Mouse (Mus musculus): Measurements from ENCODE around the gene Rbfox3.

The Rbfox3 gene

DNA sequence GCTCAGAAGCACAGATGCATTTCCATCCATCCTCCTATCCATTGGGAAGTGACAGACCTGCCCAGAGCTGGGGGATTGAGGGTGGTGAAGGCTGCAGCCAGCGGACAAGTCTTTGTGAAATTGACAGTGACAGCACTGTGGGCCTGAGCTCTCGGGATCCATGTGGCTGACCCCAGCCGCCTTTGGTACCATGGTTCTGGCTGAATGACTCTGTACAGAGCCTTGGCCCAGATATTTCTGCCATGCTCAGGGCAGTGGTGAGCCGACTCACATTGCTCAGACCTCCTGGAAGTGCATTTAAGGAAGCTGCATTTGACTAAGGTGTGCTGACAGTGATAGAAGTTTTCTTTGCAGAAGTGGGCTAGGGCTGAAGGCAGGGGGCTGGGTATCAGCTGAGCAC, 144.0 kb downstream of the Rbfox3 start:
- DNase-seq (ENCODE audit: low read depth, low spot score), result no peak

DNA sequence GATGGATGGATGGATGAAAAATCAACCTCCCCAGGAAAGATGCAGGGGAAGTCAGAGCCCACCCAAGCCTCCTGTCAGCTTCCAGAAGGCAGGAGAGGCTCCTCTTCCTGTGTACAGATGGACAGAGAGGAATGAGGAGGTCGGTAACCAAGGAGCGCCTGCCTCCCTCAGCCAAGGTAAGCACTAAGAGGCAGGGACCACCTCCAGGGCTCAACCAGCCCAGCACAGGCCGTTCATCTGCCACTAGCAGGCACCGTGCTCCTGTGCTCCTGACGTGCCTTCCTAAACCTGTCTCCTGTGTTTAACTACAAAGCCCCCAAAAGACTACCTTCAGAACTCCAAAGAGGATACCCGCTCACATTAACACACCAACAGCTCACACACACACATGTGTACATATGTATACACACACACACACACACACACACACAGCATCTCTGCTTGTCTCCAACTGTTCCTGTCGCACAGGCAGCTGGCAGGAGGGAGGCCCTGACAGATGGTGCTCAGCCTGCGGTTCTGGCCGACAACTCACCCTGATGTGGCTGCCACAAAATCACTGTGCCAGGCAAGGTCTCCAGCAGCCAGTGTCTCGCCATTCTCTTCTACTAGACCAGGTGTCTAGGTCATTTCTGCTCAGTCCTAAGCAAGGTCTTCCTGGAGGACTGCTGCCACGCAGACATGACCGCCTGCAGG, 151.0 kb downstream of the Rbfox3 start:
- DNase-seq (ENCODE audit: low read depth, low spot score), result no peak

DNA sequence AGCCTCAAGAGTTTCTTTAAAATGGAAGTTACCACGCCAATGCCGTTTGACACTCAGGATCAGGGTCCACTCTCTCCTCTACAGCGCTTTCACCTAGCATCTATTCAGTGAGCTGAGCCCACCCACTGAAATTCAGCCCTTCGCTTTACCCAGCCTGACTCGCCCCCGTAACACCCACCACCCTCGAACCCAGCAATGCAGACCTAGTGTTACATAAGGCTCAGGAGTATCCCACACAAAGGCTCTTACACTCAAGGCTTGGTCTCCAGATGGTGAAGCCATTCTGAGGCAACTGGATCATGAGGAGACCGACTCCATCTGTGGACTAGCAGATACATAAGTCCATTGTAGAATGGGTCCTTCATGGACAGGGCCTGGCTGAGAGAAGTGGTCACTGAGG, 152.2 kb downstream of the Rbfox3 start:
- no peak for DNase-seq (ENCODE audit: low read depth, low spot score)

DNA sequence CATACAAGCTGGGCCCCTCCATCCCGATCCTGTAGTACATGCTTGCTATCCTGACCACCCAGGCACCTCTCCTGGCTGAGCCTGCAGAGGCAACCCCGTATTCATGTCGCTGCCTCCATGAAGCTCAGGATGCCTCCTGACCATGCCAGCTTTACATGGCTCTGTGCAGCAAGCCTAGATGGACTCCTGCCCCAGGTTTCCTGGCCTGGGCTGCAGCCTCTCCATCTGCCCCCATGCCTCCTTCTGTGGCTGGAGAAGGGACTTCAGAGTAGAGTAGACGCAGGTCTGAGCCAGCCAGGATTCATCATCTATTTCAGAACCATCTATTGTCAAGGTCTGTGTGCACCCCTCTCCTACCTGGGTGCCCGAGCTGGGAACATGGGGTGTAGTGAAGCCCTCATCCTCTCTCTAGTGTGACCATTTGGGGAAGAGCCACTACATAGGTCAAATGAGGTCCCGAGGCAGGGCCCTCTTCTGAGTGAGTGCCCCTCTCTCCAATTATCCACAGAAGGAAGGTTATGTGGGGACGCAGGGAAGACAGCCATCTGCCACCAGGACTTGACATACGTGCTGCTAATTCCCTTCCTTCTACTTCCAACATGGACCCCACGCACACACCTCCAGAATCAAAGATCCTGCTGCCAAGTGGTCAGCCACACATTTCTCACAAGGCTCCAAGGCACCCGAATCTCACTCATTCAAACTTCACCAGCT, 153.0 kb downstream of the Rbfox3 start:
- no peak for DNase-seq (ENCODE audit: low read depth, low spot score)

DNA sequence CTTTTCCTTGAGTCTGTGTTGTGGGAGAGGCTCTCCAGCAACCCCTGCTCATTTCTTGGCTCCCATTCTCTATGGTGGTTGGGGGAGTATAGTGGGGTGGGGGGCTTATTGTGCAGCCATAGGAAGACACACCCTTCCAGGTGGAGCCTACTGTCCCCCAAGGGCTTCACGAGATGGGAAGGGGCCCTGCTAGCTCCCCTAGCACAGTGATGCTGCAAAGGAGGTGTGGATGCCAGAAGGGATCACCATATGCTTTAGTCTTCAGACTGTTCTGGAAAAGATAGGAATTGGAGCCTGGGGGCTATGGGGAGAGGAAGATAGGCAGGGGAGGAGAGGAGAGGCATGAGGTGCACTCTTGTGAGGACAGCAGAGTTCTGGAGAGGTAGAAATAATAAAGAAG, 153.9 kb downstream of the Rbfox3 start:
- DNase-seq (ENCODE audit: low read depth, low spot score), result no peak

DNA sequence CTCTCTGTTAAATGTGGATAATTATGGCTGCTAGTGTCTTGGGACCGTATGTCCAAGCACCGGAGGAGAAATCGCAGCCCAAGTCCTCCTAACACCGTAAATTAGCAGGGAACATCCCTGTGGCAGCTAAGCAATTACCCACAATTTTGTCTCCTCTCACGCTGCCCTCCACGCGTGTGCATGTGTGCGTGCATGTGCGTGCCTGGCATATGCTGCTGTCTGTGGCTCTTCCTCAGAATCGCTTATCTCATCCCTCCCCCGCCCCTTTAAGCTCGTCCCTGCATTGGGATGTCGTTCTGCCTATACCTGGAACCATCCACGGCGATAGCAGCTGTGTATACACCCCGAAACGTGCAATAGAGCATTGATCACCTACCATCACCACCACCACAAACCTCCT, 156.4 kb downstream of the Rbfox3 start:
- DNase-seq (ENCODE audit: low read depth, low spot score), result no peak

DNA sequence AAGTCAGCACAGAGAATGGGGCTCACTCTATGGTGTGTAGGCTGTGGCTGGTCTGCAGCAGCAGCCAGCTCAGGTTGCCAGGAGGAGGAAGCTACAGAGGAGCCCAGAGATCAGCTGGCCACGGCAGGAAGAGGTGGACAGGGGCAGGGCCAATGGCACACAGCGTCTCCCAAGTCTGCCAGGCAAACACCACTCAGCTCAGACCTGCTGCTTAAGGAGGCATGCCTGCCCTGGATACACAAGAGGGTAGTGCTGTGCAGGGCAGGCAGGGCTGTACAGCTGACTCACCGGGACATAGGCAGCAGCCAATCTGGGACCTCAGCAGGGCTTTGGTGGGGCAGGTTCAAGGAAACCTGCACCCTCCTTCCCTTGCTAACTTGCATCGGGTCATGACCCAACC, 156.9 kb downstream of the Rbfox3 start:
- DNase-seq (ENCODE audit: low read depth, low spot score), result no peak

DNA sequence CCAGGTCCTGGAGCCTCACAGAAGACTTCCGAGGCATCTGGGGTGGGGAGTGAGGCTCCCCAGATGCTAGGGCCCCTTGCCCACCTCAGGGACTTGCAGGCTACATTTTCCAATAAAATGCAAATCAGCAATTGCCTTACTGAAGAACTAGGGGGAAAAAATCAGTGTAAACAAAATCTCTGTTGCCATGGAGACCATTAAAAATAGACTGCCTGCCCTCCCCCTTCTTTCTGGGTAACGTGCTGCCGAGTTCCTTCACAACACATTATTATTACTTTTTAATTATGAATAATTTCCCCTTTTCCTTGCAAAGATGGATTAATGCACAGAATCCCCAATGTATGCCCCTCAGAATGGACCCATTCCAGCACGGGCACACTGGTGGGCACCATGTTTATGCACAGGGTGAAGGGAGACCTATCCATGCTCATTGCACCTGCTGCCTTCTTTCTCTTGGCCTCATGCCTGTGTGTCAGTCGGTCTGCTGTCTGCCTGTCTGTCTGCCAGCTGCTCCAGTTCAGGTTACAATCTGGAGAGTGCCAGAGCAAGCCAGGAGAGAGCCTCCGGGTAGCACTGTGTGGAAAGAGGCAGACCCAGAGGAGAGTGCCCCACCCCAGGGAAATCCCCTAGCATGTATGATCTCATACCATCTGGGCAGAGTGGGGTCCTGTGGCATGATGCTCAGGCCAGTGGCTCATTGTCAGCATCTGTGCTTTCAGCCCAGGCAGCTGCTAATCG, 159.3 kb downstream of the Rbfox3 start:
- DNase-seq (ENCODE audit: low read depth, low spot score), result no peak

DNA sequence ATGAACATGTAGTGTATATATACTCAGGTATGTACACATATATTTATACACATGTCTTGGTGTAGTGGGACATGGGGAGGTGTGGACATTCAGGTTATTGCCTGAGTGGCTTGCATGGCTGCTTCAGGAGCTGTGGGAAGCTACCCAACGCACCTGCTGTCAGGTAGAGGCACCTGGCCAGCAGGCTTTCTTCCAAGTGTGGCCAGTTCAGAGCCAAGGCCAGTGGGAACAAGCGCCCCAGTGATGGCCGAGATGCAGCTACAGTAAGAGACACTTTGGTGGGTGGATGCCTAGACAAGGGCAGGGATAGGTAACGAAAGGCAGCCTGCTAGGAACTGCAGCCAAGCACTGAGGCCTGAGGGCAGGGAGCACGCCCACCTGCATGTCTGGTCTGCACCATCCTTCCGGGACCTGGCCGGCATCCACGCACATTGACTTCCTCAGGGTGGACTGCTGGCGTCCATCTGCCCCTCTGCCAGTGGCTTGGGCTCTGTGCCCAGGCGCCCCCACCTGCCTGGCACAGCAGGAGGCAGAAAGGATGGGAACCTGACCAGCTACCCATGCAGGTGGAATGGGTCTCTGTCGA, 160.6 kb downstream of the Rbfox3 start:
- DNase-seq (ENCODE audit: low read depth, low spot score), result no peak

DNA sequence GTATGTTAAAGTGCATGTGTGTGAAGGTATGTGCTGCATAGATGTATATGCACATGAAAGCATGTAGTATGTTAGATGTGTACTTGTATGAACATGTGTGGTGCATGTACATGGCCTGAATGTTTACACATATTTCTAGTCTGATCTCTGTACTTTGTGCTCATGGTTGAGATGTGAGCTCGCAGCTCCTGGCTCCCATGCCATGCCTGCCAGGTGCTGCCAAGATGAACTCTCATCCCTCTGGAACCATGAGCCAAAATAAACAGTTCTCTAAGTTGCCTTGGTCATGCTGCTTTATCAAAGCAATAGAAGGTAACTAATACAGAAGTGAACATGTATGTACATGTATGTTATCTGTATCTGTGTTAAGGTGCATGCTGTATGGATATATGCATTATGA, 161.9 kb downstream of the Rbfox3 start:
- no peak for DNase-seq (ENCODE audit: low read depth, low spot score)

DNA sequence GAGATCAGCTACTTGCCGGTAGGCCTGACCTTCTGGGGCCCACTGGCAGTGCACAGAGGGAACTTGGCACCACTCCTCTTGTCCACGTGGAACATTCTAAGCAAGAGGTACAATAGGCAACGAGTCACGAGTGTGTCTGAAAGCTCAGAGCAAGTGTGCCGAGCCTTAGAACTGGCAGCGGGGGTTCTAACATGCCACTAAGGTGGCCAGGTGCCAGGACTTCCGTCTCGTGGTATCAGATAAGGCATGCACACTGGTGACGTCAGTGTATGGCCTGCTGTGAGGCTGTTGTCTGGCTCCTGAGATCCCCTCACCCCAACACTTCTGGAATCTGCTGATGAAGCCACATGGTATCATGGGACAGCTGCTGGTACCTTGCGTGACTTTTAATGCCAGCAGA, 162.8 kb downstream of the Rbfox3 start:
- DNase-seq (ENCODE audit: low read depth, low spot score), result peak; percentile 34

DNA sequence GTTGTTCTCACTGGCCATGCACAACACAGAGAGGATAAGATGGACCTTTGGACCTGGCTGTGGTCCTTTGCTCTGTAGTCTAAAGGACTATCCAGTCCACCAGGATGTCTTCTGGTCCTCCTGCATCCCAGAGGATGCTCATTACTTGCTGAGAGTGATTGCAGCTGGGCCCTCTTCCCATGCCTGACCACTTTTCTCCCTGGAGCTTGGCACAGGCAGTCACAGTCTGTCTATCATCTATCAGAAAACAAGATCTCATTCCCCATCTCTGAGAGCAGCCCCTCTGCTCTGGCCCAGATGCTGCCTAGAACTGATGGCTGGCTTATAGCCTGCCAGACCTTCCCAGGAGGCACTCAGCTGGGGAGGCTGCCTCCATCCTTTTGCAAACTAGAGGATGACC, 166.1 kb downstream of the Rbfox3 start:
- no peak for DNase-seq (ENCODE audit: low read depth, low spot score)

DNA sequence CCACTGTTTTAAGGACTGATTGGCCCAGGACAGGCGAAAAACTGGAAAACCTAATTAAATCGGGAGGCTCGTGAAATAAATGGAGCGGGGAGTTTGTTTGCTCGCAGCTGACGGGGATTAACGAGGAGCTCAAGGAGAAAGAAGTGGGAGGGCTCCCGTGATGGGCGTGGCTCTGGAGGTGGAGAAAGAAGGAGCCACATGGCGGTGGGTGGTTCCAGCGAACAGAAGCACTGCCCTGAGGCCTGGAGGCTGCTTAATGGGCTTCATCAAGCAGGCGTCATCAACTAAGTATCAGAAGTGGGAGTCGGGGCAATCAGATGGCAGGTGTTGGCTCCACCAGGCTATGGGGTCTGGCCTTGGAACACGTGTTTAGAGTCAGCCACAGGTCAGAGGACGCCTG, 166.6 kb downstream of the Rbfox3 start:
- DNase-seq (ENCODE audit: low read depth, low spot score), result peak; percentile 42

DNA sequence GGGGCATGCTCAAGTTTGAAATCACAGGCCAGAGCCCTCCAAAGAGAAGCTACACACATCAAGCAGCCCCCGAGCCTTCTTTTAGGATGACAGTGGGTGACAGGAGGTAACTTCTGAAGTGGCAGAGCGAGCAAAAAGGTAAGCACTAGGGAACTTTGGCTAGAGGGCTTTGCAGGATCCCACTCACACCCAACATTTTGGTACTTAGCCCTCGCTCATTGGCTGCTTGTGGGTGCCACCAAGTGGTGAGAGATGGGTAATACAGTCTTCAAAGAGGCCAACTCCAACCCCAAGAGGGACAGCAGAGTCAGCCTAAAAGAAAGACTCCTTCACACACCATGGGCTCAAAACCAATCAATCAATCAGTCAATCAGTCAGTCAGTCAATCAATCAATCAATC, 168.6 kb downstream of the Rbfox3 start:
- peak; percentile 66 for DNase-seq (ENCODE audit: low read depth, low spot score)

DNA sequence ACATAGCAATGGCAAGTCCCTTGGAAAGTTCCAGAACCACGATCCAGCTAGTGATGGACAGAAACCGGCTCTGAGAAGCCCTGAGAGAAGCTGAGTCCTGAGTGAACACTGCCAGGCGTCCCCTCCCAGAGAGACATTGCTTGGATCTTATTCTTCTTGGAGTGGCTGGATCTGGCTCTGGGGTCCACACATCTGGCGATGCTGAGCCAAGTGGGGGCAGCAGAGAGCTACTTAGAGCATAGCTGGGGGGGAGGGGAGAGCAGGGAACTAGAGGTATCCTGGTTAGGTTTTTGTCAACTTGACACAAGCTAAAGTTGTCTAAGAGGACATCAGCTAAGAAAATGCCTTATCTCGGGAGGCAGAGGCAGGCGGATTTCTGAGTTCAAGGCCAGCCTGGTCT, 170.1 kb downstream of the Rbfox3 start:
- peak; percentile 18 for DNase-seq (ENCODE audit: low read depth, low spot score)

DNA sequence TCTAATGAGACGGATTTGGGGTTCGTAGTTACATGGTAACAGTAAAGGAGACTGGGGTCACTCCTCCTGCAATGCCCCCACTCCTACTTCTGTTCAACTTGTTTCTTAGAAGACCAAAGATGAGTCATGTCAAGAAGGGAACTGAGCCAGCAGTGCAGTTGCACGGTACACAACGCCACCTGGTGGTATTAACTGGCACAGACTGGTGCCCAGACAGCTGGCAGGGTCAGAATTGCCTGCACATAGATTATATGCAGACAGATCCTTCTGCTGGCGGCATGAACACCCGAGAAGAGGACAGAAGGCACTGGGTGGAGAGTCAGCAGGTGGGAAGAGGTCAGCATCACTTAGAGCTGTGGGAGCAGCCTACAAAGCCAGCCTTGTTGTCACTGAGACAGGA, 171.4 kb downstream of the Rbfox3 start:
- peak; percentile 72 for DNase-seq (ENCODE audit: low read depth, low spot score)

DNA sequence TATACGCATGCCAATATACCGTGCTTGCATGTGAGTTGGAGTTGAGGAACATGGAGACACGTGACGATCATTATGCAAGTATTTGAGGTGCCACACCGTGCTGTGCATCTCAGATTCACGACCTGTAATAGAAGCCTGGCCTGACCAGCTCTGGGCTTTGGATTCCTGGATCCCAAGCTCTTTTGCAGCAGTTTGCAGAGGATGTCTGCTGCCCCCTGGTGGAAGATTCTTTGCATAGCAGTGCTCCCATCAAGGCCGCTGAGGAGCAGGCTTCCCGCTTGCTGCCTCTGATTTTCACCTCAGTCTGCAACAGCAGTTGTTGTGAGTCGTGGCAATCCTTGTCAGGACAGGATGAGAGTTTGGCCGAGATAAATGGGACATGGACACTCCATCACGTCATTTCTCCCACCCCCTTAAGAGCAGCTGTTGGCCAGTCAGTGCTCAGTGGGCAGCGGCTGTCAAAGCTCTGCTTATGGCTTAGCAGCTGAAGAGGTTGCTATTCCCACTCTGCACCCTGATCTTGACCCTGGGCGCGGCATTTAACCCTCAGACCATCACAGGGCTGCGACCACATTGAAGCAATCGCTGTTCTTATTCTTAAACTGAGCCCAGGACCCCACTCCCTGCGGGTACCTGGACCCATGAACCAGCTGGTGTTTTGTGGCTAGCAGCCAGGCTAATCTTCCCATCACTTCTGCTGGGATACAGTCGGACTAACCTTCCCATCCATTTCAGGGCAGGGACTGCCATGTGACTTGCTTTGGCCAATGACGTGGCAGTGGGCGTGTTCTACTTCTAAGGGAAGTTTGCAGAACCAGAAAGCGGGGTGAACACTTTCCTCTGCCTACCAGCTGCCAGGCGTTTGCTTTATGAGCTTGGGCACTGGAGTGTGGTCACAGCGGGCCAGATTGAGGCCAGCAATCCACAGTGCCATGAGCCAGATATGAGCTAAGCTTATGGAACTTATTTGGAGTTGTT, 172.3 kb downstream of the Rbfox3 start:
- DNase-seq (ENCODE audit: low read depth, low spot score), result peak; percentile 79

DNA sequence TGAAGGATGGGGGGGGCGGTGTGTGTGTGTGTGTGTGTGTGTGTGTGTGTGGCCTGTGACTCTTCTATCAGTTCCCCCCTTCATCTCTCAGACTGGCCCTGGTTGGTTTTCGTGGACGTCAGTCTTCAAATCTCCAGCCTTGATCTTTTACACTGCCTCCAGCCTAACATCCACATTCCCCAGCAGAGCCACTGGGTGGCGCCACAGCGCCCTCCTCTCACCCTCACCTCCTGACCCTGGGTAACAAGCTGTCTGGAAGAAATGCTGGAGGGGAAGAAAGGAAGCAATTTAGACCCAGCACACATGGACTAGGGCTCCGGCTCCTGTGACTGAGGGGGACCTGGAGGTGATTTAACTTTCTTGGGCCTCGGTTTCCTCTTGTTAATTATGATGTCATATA, 173.1 kb downstream of the Rbfox3 start:
- DNase-seq (ENCODE audit: low read depth, low spot score), result peak; percentile 57

DNA sequence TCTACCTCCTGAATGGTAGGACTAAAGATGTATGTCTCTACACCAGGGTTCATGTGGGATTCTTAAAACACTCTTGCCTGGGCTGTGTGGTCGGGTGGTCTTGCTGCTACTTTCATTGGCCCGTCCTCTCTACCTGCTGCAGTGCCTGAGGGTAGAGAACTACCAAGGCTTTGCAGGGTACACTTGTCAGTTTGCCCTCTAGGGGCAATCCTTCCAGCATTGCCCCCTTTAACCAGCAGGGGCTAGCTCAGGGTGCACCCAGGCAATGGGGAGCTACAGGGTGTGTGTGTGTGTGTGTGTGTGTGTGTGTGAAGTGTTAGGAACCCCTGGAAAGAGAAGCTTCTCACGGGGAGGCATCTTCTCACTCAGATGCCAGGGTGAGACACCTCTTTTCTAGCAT, 173.6 kb downstream of the Rbfox3 start:
- DNase-seq (ENCODE audit: low read depth, low spot score), result peak; percentile 15

DNA sequence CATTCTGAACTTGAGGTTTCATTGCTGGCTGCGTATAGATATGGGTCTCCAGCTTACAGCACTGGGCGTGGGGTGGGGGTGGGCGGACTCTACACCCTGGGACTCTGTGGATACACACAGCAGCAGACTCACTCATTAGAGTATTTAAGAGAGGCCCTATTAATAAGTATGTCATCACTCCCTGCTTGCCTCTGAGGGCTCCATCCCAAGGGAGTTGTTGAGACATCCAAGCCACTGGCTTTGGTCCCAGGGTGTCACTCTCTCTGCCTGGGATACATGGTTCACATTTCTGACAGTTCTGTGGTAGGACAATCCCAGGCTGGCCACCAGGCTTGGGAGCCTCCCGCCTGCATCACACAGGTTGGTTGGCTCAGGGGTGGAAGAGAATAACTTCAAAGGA, 174.4 kb downstream of the Rbfox3 start:
- DNase-seq (ENCODE audit: low read depth, low spot score), result no peak

DNA sequence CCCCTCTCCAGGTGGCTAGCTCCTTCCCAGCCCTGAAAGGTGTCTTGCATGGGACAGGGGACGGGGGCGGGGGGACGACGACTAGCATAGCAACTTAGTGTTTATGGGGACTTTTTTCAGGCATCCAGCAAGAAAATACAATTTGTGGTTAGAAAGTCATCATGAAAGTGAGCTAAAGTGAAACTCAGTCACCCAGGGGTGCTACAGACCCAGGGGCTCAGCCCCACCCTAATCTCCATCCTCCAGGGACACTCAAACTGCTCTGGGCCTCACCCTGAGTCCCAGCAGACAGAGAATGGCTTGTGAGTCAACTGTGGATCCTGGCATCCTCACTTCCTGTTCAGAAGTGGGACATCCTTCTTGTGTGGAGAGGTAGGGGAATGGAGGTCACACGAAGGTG, 179.7 kb downstream of the Rbfox3 start:
- peak; percentile 20 for DNase-seq (ENCODE audit: low read depth, low spot score)

All from CD4-positive, CD25-positive, alpha-beta regulatory T cell, adult 2 months (primary cell).